Mouse (Mus musculus): ENCODE data around the gene Tmx2.
"Not testable (repeated sequence)": the region's sequence is repeated elsewhere in the genome, so short reads cannot be mapped to it uniquely, and the experiment has no call there.

- TF ChIP-seq CTCF (IDR thresholded peaks at IDR 0.05; ENCODE audit: control insufficient read depth, insufficient read depth, insufficient read length); CEBPB (IDR thresholded peaks at IDR 0.05; ENCODE audit: low read depth); MYOG (IDR thresholded peaks at IDR 0.05; ENCODE audit: control insufficient read depth, extremely low read depth, insufficient read length); USF1 (IDR thresholded peaks at IDR 0.05; ENCODE audit: low read depth); MYOD1 (IDR thresholded peaks at IDR 0.05; ENCODE audit: control insufficient read depth, insufficient read length, low read depth); MAX (IDR thresholded peaks at IDR 0.05): not testable (repeated sequence)
Observed at GRCm38 (mm10) chr2:84671535-84671934, 7.4 kb downstream of the Tmx2 start.

Measured in C2C12 (cell line).